Mouse (Mus musculus): ENCODE measurements around the gene Hnrnpul2.

The Hnrnpul2 gene

DNA sequence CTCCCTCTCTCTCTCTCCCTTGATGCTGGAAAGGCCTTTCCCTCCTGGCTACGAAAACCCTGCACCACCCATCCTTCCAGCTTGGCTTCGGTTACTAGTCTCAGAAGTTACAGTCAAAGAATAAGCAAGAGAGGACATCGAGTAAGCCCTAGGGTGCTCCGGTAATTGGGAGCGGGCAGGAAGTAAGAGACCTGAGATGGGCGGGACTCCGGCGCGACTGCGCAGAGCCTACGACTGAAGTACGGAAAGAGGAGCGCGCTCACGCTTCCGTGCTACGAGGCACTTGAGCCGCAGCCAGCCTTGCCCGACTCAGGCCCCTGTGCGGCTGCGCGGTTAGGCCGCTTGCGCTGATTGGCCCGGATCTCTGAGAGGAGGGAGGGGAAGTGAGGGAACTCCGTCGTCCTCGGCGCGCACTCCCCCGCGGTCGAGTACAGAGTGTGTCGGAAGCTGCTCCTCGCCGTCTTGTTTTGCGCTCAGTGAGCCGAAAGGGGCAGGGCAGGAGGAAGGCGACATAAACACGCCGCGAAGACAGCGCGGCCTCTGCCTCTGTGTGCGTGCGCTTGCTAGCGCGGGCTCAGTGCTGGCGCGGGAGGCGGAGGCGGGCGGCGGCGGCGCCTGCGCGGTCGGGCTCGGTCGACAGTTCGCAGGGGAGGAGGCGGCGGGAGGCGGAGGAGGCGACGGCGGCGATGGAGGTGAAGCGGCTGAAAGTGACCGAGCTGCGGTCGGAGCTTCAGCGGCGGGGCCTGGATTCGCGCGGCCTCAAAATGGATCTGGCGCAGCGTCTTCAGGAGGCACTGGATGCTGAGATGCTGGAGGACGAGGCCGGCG is at the start of gene Hnrnpul2:
Gene Hnrnpul2, plus strand, starts transcription at position 415 of the 828 bp plus-strand sequence.
- DNase-seq (ENCODE audit: extremely low spot score, low read depth, low spot score) = peak; percentile 97

DNA sequence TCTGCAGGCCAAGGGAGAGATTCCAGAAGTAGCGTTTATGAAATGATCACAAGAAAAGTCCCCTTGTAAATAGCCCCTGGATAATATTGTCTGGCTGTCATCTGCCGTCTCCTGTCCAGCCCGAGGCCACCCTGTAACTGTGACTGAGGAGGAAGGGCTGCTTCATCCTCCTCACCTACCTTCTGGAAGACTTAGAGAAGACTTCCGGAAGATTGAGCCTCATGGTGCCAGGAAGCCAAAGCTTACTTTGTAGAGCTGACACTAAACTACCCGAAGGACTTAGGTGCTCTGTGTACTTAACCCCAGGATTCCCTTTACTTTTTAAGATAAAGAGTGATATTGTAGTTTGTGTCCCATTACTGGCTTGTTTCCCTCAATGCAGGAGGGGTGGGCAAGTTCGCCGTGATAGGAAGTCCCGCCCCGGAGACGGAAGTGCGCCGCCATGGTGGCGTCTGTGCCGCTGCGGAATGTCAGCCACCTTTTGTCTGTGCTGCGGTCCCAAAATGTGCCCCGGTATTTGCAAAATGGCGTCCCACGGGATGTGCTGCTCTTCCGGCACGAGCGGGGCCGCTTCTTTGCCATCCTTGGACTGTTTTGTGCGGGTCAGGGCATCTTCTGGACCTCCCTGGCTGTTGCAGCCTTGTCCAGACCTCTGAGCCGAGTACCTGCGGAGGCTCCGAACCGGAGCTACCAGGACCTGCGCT is 49.1 kb upstream of the Hnrnpul2 start, which contains the start of gene Tmem223:
Gene Tmem223, plus strand, starts transcription at position 430 of the 704 bp plus-strand sequence.
- DNase-seq (ENCODE audit: extremely low spot score, low read depth, low spot score) = no peak

DNA sequence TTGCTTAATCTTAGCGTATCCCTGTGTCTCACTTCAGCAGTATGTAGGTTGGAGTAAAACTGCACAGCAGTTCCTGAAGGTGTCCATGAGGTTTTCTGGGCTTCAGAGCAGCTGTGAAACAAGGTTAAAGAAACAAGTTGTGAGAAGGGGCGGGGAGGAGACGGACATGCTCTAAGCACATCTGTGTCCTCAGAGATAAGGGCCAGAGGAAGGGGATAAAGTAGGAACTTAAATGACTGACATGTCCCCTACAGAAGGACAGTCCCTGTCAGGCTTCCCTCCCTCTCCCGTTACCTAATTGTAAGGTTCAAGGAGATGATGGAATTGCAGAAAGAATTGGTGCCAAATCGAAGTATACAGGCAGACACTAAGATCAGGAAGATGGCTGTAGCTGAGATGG is 46.8 kb upstream of the Hnrnpul2 start:
- no peak for DNase-seq (ENCODE audit: extremely low spot score, low read depth, low spot score)

DNA sequence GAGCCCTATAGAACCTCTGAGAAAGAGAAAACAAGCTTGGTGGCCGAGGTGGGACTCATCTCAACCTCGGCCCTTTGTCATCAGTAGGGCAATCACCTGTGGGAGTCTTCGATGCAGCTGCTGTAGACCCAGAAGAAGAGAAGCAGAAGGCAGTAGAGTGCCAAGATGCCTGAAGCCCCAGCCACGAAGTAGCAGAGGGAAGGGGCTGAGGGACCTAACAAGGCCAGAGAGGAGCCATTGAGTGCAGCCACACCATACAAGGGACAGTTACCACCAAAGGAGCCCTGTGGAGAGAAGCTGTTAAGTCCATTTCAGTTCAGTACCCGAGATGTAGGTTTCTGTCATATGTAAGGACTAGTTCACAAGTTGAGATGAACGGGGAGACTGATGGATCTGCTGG is 46.4 kb upstream of the Hnrnpul2 start:
- no peak for DNase-seq (ENCODE audit: extremely low spot score, low read depth, low spot score)

DNA sequence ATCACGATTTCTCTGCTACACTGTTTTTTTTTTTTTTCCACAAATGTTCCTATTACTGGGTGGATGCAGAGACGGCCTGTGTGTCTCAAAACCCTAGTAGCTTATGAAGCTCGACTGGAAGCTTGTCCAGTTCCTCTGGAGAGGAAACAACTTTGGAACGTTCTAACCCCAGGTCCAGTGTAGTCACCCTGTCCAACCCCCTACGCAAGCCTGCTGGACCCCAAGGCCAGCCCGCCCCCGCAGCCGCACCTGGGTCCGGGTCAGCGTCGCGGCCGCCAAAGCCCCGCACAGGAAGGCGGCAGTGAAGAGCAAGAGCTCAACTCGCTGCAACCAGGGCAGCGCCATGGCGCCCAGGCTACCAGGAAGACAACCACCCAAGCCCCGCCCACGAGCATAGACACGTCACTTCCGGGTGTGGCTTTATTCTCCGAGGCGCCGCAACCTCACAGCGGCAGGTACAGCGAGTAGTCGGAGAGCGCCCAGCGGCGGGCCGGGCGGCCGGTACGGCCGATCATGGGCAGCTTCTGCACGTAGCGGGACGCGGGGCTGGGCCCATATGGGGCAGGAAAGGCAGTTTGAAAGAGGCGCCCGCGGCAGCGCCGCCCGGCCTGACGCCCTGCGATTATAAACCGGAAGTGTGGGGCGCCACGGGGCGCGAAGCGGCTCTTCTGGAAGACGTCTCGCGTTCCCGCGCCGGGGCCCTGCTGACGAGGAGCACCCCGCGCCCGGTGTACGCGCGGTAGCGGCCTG is 45.5 kb upstream of the Hnrnpul2 start, which contains the start of gene Tmem179b:
Gene Tmem179b, minus strand, starts transcription at position 382 of the 750 bp plus-strand sequence.
- no peak for DNase-seq (ENCODE audit: extremely low spot score, low read depth, low spot score)

DNA sequence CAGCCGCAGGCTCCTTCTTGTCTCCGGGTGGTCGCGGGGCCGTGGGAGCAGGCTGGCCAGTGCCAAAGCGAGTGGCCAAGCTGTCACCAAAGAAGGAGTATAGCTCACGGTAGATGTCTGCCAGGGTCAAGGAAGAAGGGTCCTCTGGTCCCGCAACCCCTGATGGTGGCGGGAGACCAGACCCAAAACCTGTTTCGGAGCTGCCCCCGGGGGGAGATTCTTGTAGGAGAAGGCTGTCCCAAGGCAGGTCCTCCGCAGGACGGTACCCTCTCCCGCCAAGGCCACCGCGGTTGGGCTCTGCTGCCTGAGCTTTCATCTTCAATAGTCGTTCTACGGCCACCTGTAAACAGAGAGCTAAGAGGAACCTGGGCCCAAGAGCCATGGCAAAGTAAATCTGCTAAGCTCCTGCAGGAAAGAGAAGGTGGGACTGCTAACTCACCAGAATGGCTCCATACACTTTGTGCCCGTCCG is 44.8 kb upstream of the Hnrnpul2 start:
- DNase-seq (ENCODE audit: extremely low spot score, low read depth, low spot score) = no peak

DNA sequence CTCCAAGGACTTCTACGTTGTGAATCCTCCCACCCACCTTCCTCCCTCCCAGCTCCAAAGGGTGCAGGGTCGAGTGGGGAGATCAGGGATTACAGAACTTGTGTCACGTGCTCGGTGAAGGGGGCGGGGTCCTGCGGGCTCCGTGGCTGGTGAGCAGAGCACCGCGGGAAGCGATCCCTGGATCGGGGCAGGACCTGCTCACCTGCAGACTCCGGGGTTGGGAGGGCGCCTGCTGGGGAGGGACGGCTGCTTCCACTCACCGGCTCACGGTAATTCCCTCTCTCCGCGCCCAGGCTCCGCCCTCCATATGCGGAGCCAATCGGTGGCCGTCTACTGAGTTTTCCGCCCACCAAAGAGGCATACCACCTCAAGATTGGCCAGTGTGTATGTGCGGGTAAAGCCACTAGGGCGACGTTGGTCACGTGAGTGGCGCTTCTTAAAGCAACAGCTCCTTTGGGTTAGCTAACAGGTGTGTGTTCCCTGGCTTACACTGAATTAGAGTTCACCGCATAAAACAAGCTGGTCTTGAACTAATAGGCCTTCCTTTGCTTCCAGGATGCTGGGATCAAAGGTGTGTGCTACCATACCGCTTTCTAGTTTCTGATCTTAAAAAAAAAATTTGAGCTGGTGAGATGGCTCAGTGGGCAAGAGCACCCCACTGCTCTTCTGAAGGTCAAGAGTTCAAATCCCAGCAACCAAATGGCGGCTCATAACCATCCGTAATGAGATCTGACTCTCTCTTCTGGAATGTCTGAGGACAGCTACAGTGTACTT is 33.6 kb upstream of the Hnrnpul2 start, which contains the start of gene Taf6l:
Gene Taf6l, minus strand, starts transcription at position 410 of the 774 bp plus-strand sequence.
- DNase-seq (ENCODE audit: extremely low spot score, low read depth, low spot score) = peak; percentile 83

DNA sequence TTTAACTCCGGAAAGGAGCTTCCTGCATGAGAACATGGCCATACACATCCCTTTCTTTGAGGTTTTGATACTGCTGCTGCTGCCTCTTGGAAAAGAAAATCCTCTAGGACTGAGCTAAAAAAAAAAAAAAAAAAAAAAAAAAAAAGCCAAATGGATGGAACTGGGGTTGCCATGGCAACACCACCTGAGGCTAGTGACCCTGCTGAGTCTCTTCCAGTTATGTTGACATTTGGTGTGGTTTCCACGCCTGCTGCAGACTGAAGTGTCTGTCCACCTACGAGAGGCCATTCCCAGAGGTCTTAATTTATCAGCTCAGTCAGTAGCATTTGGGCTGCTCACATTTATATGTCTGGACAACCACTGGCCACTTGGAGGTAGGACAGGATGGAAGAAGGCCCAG is 31.3 kb upstream of the Hnrnpul2 start:
- DNase-seq (ENCODE audit: extremely low spot score, low read depth, low spot score) = no peak

DNA sequence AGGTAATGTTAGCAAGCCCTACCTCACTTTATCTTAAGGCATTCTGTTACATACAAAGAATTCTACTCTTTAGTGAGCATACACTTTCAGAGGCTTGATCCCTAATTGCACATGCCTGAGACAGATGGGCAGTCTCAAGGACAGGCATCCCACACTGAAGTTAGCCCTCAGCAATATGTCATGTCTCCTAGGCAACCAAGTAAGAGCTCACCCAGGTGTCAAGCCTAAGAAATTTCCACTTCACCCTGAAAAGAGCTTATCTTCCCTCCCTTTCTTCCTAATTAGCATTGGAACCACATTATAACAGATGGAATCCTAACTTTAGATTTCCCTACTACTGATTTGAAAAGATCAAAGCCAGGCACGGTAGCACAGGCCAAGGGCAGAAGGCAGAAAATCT is 30.6 kb upstream of the Hnrnpul2 start:
- DNase-seq (ENCODE audit: extremely low spot score, low read depth, low spot score) = no peak

DNA sequence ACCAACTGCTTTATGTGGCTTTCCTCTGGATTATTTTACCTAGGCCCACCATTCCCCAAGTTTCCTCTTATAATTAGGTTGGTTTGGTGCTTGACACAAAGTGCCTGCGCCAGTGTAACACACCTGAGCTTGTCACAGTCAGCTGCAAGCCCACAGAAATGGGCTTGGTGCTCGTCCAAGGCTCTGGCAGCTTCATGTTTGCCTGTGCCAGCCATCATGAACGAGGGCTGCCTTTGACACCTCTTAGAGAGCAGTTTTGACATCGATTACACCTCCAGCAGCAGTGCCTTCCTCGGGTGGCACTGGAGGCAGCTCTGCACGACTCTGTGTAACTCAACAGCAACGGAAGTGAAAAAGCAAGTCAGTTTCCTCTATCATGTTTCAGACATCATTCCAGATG is 29.6 kb upstream of the Hnrnpul2 start:
- DNase-seq (ENCODE audit: extremely low spot score, low read depth, low spot score) = no peak

DNA sequence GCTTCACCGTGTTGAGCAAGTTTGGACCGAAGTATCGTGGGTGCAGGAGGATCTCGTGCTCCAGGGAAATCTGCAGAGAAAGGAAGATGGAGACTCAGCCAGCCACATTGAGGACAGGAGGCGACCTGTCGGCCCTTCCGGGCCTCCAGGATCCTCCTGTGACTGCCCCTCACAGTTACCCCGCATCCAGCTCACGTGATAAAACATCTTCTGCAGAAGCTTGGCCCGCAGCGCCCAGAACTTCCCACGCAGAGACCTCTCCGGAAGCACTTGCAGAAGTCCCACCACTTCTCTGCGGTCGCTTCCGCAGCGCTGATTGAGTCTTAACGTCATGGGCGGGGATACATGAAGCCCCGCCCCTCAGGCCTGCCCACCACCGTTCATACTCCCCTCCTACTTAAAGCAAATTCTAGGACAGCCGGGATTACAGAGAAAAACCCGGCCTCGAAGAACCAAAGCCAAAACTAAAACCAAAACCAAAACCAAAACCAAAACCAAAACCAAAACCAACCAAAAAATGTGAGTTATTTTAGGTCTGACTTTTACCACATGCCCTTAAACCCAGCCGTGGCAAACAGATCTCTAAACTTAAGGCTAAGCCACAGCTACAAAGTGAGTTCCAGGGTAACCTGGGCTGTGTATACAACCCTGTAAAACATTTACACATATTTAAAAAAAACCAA is 21.4 kb upstream of the Hnrnpul2 start, which contains the start of gene Polr2g:
Gene Polr2g, minus strand, starts transcription at position 314 of the 683 bp plus-strand sequence.
- DNase-seq (ENCODE audit: extremely low spot score, low read depth, low spot score) = peak; percentile 86

DNA sequence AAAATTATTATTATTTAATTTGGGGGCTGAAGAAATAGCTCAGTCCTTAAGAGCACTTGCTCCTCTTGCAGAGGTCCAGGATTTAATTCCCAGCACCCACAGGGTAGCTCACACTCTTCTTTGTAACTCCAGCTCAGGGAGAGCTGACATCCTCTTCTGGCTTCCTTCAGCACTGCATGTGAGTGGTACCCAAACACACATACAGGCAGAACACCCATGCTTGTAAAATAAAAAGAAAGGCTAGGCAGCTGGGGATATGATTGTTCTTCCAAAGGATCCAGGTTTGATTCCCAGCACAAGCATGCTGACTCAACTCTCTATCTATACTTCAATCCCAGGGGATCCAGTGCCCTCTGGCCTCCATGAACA is 20.9 kb upstream of the Hnrnpul2 start:
- DNase-seq (ENCODE audit: extremely low spot score, low read depth, low spot score) = no peak

DNA sequence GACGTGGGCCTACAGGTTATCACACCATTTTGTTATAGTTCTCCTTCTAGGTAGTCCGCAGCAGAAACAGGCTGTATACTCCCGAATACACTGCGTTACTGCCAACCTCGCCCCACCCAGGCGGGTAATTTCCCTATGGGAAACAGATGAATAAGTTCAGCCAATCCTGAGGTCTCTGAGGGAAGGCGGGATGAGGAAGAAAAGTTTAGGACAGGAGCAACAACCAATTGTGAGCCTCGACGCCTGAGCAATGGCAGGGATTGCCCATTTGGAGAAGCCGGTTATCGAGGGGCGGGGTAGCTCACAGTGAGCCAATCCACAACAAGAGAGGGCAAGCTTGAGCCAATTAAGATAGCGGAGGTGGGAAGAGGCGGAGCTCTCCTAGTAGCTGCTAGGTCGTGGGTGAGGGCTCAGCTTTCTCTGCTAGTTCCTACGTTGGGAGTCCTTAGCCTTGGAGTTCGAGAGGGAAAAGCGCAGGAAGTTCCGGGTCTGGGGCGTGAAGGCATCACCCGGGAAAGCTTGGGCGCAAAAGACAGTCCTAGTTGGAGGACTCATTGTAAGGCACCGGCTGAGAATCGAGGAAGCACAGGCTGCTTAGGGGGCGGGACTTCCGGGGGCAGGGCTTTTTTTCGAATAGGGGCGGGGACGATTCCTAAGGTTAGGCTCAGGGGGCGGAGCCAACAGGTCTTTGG is 17.5 kb upstream of the Hnrnpul2 start, which contains the start of gene Zbtb3:
Gene Zbtb3, plus strand, starts transcription at position 426 of the 692 bp plus-strand sequence.
- DNase-seq (ENCODE audit: extremely low spot score, low read depth, low spot score) = peak; percentile 95

DNA sequence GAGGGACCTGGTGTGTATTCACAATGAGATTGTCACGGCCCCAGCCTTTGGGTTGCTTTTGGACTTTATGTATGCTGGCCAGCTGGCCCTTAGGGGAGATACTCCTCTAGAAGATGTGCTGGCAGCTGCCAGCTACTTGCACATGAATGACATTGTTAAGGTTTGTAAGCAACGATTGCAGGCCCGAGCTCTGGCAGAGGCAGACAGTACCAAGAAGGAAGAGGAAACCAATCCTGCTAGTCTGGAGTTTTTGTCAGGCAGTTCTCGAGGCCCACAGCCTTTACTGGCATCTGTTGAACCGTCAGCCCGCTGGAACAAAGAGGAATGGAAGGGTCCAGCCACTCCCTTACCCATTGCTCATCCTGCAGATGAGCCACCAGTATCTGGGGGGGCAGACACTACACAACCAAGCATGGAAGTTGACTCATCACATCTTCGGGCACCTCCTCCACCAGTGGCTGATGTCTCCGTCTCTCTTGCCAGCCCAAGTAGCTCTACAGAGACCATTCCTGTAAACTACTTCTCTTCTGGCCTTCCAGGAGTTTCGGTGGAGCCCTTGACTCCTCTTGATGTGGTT is 16.5 kb upstream of the Hnrnpul2 start:
- DNase-seq (ENCODE audit: extremely low spot score, low read depth, low spot score) = no peak

DNA sequence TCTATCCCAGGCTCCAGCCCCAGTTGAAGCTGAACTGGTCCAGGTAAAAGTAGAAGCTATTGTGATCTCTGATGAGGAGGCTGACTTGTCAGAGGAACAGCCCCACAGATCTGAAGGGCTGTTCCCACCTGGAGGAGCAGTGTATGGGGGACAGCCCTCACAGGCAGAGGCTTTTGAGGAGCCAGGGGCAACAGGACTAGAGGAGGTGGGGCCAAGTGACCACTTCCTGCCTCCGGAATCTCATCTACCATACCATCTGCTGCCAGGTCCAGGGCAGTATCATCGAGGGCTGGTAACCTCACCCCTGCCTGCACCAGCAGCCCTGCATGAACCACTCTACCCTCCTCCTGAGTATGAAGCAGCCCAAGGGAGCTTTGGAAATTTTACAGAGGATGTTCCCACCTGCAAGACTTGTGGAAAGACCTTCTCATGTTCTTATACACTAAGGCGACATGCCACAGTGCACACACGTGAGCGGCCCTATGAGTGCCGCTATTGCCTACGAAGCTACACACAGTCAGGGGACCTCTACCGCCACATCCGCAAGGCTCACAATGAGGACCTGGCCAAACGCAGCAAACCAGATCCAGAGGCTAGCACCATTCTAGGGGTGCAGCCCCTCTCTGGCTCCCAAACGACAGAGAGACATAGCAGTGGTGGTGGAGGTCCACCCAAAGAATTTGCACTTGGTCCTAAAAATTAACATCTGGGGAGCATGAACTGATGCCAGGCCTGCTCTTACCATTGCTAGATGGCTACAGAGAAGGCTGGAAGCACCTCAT is 15.7 kb upstream of the Hnrnpul2 start:
- DNase-seq (ENCODE audit: extremely low spot score, low read depth, low spot score) = no peak

DNA sequence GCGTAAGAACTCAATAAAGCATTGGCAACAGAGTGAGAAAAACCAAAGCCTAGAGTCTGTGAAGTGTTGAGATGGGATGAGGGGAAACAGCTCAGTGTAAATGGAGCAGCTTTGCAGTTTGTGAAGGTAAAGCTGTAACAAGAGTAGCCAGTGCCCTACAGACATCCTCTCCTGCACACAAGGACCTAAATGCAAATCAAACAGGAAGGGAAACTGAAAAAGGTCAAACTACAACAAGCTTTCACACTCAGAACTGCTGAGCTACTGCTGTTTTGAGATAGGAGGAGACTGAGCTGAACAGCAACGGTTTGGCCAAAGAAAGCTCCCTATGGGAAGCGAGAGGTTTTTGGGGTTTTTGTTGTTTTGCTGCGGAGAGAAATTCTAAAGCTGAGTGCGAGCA is 13.0 kb upstream of the Hnrnpul2 start:
- DNase-seq (ENCODE audit: extremely low spot score, low read depth, low spot score) = no peak

DNA sequence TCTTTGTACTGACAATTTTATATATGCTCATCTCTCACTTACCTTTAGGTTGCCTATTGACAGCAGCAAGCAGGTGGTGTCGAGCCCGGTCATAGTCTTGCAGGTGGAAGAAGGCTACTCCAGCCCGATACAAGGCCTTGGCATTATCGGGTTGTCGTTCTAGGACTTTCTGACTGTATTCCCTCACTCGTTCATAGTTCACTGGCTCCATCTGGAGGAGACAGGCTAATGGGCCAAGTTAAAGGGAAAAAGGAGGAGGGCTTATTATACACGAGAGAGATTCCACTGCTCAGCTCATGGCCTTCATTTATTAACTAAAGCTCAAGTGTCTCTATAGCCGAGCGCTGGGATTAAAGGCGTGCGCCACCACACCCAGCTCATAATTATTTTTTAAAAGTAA is 4.0 kb upstream of the Hnrnpul2 start:
- DNase-seq (ENCODE audit: extremely low spot score, low read depth, low spot score) = no peak

DNA sequence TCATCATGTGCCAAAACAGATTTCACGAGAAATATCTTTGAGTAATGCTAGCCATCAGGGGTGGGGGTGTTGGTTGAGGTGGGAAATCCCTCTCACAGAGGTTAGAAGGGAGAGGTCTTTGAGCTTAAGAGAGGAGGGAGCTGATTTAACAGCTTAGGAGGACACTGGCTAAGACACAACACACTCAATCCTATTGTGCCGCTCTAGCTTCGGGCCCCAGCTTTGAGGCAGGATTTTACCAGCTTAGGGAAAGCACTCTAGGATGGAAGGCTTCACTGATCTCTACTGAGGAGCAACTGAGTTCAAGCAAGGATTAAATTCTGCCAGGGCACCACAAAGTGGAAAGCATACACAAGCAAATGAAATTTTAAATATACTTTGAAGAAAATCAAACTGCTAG is 2.8 kb upstream of the Hnrnpul2 start:
- no peak for DNase-seq (ENCODE audit: extremely low spot score, low read depth, low spot score)
